Mouse (Mus musculus): ENCODE measurements around the gene Arhgap9. TPM values are rescaled to one million over a fixed set of nuclear protein-coding genes. Genes with fewer than 3 reads are reported as not detected.

The Arhgap9 gene
- polyA plus RNA-seq, 1 experiment from 2014 or later, result 1.7 TPM

DNA sequence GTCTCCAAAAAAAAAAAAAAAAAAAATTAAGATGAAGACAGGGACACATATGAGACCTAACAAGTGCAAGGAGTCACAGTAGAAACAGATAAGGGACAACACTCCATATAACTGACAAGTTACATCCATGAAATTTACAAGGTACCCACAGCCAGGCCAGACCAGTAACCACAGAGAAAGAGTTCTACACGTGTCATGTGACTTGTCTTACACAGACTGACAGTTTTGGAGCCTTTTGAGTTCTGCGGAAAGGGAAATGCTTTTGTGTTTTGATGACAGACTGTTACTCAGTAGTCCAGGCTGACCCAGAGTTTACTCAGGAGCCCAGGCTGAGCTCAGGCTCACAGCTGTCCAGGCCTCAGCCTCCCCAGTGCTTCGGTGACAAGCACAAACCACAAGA, 21.3 kb downstream of the Arhgap9 start:
- WGBS, result 82% methylated on average over 3 of the region's 3 CpGs
- DNase-seq (ENCODE audit: low spot score) (peak; percentile 46), ATAC-seq (replicated peaks; ENCODE audit: low FRiP score) (no peak)
- no peak overlapping the region for H3K27ac ChIP-seq (ENCODE audit: low read depth, low read length)
- no peaks in the 10 kb centered on the region for H3K9me3 ChIP-seq (ENCODE audit: control insufficient read depth, low read length)
- no peaks in the 10 kb centered on the region for H3K36me3 ChIP-seq (ENCODE audit: control insufficient read depth, insufficient read depth, low read length)
- H3K4me2 ChIP-seq (ENCODE audit: low read depth, low read length, severe bottlenecking), result no peak overlapping the region
- peaks cover 8% of the 10 kb centered on the region; the same call in 1 of the 2 replicates for H3K4me1 ChIP-seq (replicated peaks; ENCODE audit: control insufficient read depth, insufficient read depth, low read length)
- no peak overlapping the region for H3K9ac ChIP-seq (ENCODE audit: low read length)
- peaks cover 3% of the 10 kb centered on the region; the same call in 1 of the 2 replicates for H3K27me3 ChIP-seq (ENCODE audit: control insufficient read depth, insufficient read depth, low read length)
- H3K4me3 ChIP-seq (ENCODE audit: low read depth, low read length), result no peak overlapping the region

- no peak for DNase-seq (ENCODE audit: low spot score)
- no peak for ATAC-seq (replicated peaks; ENCODE audit: low FRiP score)
- peaks cover 3% of the 10 kb centered on the region; the same call in 1 of the 2 replicates for H3K27me3 ChIP-seq (ENCODE audit: control insufficient read depth, insufficient read depth, low read length)
- H3K4me1 ChIP-seq (replicated peaks; ENCODE audit: control insufficient read depth, insufficient read depth, low read length), result peaks cover 6% of the 10 kb centered on the region; the same call in 1 of the 2 replicates
- WGBS, result 83% methylated on average over 3 of the region's 3 CpGs
- no peak overlapping the region for H3K4me2 ChIP-seq (ENCODE audit: low read depth, low read length, severe bottlenecking)
- H3K9me3 ChIP-seq (ENCODE audit: control insufficient read depth, low read length), result no peaks in the 10 kb centered on the region
- H3K4me3 ChIP-seq (ENCODE audit: low read depth, low read length), result no peak overlapping the region
- H3K9ac ChIP-seq (ENCODE audit: low read length), result no peak overlapping the region
- H3K36me3 ChIP-seq (ENCODE audit: control insufficient read depth, insufficient read depth, low read length), result no peaks in the 10 kb centered on the region
- no peak overlapping the region for H3K27ac ChIP-seq (ENCODE audit: low read depth, low read length)
Measured at GRCm38 (mm10) chr10:127346173-127346572, 24.4 kb downstream of the Arhgap9 start.

DNA sequence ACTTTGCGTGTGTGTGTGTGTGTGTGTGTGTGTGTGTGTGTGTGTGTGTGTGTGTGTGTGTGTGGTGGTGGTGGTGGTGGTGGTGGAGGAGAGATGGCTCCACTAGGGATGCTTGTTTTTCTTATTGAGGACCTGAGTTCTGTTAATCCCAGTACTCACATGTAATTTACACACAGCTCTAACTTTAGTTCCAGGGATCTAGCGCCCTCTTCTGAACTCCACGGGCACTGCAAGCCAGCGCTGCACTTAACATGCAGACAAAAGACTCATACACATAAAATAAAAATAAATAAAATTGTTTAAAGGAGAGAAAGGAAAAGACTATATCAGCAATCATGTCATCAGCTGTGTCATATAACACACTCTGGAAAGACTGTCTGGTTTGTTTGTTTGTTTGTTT, 27.2 kb downstream of the Arhgap9 start:
- peaks cover 2% of the 10 kb centered on the region; the same call in 1 of the 2 replicates for H3K4me1 ChIP-seq (replicated peaks; ENCODE audit: control insufficient read depth, insufficient read depth, low read length)
- no peak overlapping the region for H3K27ac ChIP-seq (ENCODE audit: low read depth, low read length)
- ATAC-seq (replicated peaks; ENCODE audit: low FRiP score) (no peak), DNase-seq (ENCODE audit: low spot score) (no peak)
- no peaks in the 10 kb centered on the region for H3K9me3 ChIP-seq (ENCODE audit: control insufficient read depth, low read length)
- no peak overlapping the region for H3K9ac ChIP-seq (ENCODE audit: low read length)
- no peak overlapping the region for H3K4me3 ChIP-seq (ENCODE audit: low read depth, low read length)
- 72% methylated on average over 4 of the region's 4 CpGs for WGBS
- no peak overlapping the region for H3K4me2 ChIP-seq (ENCODE audit: low read depth, low read length, severe bottlenecking)
- no peaks in the 10 kb centered on the region for H3K36me3 ChIP-seq (ENCODE audit: control insufficient read depth, insufficient read depth, low read length)
- H3K27me3 ChIP-seq (ENCODE audit: control insufficient read depth, insufficient read depth, low read length), result no peaks in the 10 kb centered on the region

- no peak overlapping the region for H3K27ac ChIP-seq (ENCODE audit: low read depth, low read length)
- H3K4me2 ChIP-seq (ENCODE audit: low read depth, low read length, severe bottlenecking), result no peak overlapping the region
- no peak overlapping the region for H3K4me3 ChIP-seq (ENCODE audit: low read depth, low read length)
- peaks cover 2% of the 10 kb centered on the region; the same call in 1 of the 2 replicates for H3K4me1 ChIP-seq (replicated peaks; ENCODE audit: control insufficient read depth, insufficient read depth, low read length)
- 0 out of 2 replicates have a peak, but pooled peaks have one; percentile 11 for ATAC-seq (replicated peaks; ENCODE audit: low FRiP score)
- no peak for DNase-seq (ENCODE audit: low spot score)
- no peak overlapping the region for H3K9ac ChIP-seq (ENCODE audit: low read length)
- no peaks in the 10 kb centered on the region for H3K36me3 ChIP-seq (ENCODE audit: control insufficient read depth, insufficient read depth, low read length)
- no peaks in the 10 kb centered on the region for H3K27me3 ChIP-seq (ENCODE audit: control insufficient read depth, insufficient read depth, low read length)
- 79% methylated on average over 8 of the region's 8 CpGs for WGBS
- no peaks in the 10 kb centered on the region for H3K9me3 ChIP-seq (ENCODE audit: control insufficient read depth, low read length)
Measured at GRCm38 (mm10) chr10:127349810-127350209, 28.0 kb downstream of the Arhgap9 start.

GRCm38 (mm10) chr10:127350594-127351284, 29.0 kb downstream of the Arhgap9 start:
- H3K27me3 ChIP-seq (ENCODE audit: control insufficient read depth, insufficient read depth, low read length), result no peaks in the 10 kb centered on the region
- H3K9ac ChIP-seq (ENCODE audit: low read length), result peak overlapping the region; percentile 41
- H3K27ac ChIP-seq (ENCODE audit: low read depth, low read length), result no peak overlapping the region
- ATAC-seq (replicated peaks; ENCODE audit: low FRiP score) (peak; percentile 80), DNase-seq (ENCODE audit: low spot score) (peak; percentile 88)
- 16% methylated on average over 24 of the region's 24 CpGs for WGBS
- H3K4me3 ChIP-seq (ENCODE audit: low read depth, low read length), result peak overlapping the region; percentile 18
- H3K9me3 ChIP-seq (ENCODE audit: control insufficient read depth, low read length), result no peaks in the 10 kb centered on the region
- H3K36me3 ChIP-seq (ENCODE audit: control insufficient read depth, insufficient read depth, low read length), result no peaks in the 10 kb centered on the region
- H3K4me2 ChIP-seq (ENCODE audit: low read depth, low read length, severe bottlenecking), result peak overlapping the region; percentile 46; the same call in 1 of the 2 replicates
- H3K4me1 ChIP-seq (replicated peaks; ENCODE audit: control insufficient read depth, insufficient read depth, low read length), result peaks cover 2% of the 10 kb centered on the region; the same call in 1 of the 2 replicates

DNA sequence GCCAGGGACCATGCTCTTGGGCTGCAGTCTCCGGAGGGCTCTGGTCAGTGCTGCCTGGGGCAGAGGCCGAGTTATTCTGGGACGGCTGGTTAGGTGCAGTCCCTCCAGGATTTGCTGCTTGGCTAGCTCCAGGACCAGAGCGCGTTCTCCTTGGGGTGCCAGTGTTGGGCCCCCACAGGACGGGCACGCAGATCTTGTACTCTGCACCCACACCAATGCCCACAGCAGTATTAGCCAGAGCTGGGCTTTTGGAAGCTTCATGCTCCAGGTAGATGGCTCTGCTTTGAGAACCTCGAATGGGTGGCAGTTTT, 29.5 kb downstream of the Arhgap9 start:
- DNase-seq (ENCODE audit: low spot score) (no peak), ATAC-seq (replicated peaks; ENCODE audit: low FRiP score) (no peak)
- H3K36me3 ChIP-seq (ENCODE audit: control insufficient read depth, insufficient read depth, low read length), result no peaks in the 10 kb centered on the region
- no peak overlapping the region for H3K27ac ChIP-seq (ENCODE audit: low read depth, low read length)
- H3K4me2 ChIP-seq (ENCODE audit: low read depth, low read length, severe bottlenecking), result no peak overlapping the region; the same call in 1 of the 2 replicates
- peaks cover 2% of the 10 kb centered on the region; the same call in 1 of the 2 replicates for H3K4me1 ChIP-seq (replicated peaks; ENCODE audit: control insufficient read depth, insufficient read depth, low read length)
- WGBS, result 85% methylated on average over 8 of the region's 8 CpGs
- H3K9me3 ChIP-seq (ENCODE audit: control insufficient read depth, low read length), result no peaks in the 10 kb centered on the region
- H3K4me3 ChIP-seq (ENCODE audit: low read depth, low read length), result no peak overlapping the region
- no peak overlapping the region; the same call in 1 of the 2 replicates for H3K9ac ChIP-seq (ENCODE audit: low read length)
- no peaks in the 10 kb centered on the region for H3K27me3 ChIP-seq (ENCODE audit: control insufficient read depth, insufficient read depth, low read length)

- 77% methylated on average over 8 of the region's 8 CpGs for WGBS
Measured at GRCm38 (mm10) chr10:127351719-127352118, 30.0 kb downstream of the Arhgap9 start.

GRCm38 (mm10) chr10:127352187-127352586, 30.4 kb downstream of the Arhgap9 start:
- Histone ChIP-seq H3K4me1 (replicated peaks; ENCODE audit: control insufficient read depth, insufficient read depth, low read length) (peaks cover 2% of the 10 kb centered on the region; the same call in 1 of the 2 replicates), H3K4me2 (ENCODE audit: low read depth, low read length, severe bottlenecking) (no peak overlapping the region), H3K4me3 (ENCODE audit: low read depth, low read length) (no peak overlapping the region), H3K36me3 (ENCODE audit: control insufficient read depth, insufficient read depth, low read length) (no peaks in the 10 kb centered on the region), H3K27me3 (ENCODE audit: control insufficient read depth, insufficient read depth, low read length) (no peaks in the 10 kb centered on the region), H3K9ac (ENCODE audit: low read length) (no peak overlapping the region), H3K27ac (ENCODE audit: low read depth, low read length) (no peak overlapping the region), H3K9me3 (ENCODE audit: control insufficient read depth, low read length) (no peaks in the 10 kb centered on the region)
- ATAC-seq (replicated peaks; ENCODE audit: low FRiP score) (no peak), DNase-seq (ENCODE audit: low spot score) (no peak)
- WGBS, result 89% methylated on average over 9 of the region's 9 CpGs

More at GRCm38 (mm10) chr10:127351719-127352118, 30.0 kb downstream of the Arhgap9 start:
- H3K9me3 ChIP-seq (ENCODE audit: control insufficient read depth, low read length), result no peaks in the 10 kb centered on the region
- no peak overlapping the region for H3K9ac ChIP-seq (ENCODE audit: low read length)
- ATAC-seq (replicated peaks; ENCODE audit: low FRiP score) (no peak), DNase-seq (ENCODE audit: low spot score) (no peak)
- no peaks in the 10 kb centered on the region for H3K27me3 ChIP-seq (ENCODE audit: control insufficient read depth, insufficient read depth, low read length)
- H3K4me3 ChIP-seq (ENCODE audit: low read depth, low read length), result no peak overlapping the region
- no peaks in the 10 kb centered on the region for H3K36me3 ChIP-seq (ENCODE audit: control insufficient read depth, insufficient read depth, low read length)
- no peak overlapping the region for H3K27ac ChIP-seq (ENCODE audit: low read depth, low read length)
- peaks cover 2% of the 10 kb centered on the region; the same call in 1 of the 2 replicates for H3K4me1 ChIP-seq (replicated peaks; ENCODE audit: control insufficient read depth, insufficient read depth, low read length)
- H3K4me2 ChIP-seq (ENCODE audit: low read depth, low read length, severe bottlenecking), result no peak overlapping the region

- 90% methylated on average over 11 of the region's 11 CpGs for WGBS
- Histone ChIP-seq H3K4me2 (ENCODE audit: low read depth, low read length, severe bottlenecking) (no peak overlapping the region), H3K36me3 (ENCODE audit: control insufficient read depth, insufficient read depth, low read length) (no peaks in the 10 kb centered on the region), H3K4me1 (replicated peaks; ENCODE audit: control insufficient read depth, insufficient read depth, low read length) (peaks cover 2% of the 10 kb centered on the region; the same call in 1 of the 2 replicates), H3K4me3 (ENCODE audit: low read depth, low read length) (no peak overlapping the region), H3K27ac (ENCODE audit: low read depth, low read length) (no peak overlapping the region), H3K27me3 (ENCODE audit: control insufficient read depth, insufficient read depth, low read length) (no peaks in the 10 kb centered on the region), H3K9me3 (ENCODE audit: control insufficient read depth, low read length) (no peaks in the 10 kb centered on the region), H3K9ac (ENCODE audit: low read length) (no peak overlapping the region)
- no peak for ATAC-seq (replicated peaks; ENCODE audit: low FRiP score)
- DNase-seq (ENCODE audit: low spot score), result no peak
Measured at GRCm38 (mm10) chr10:127352766-127353165, 31.0 kb downstream of the Arhgap9 start.
